1 mouse cellular context compared by ENCODE assay signal in genomic region chr8:84975434-84975833, GRCm38 (mm10).
TF ChIP-seq lines count a peak whose summit lies in the region.

No protein-coding gene starts in this region.

TF ChIP-seq in CH12.LX, 34 proteins besides CTCF, POLR2A, EP300 and RAD21 (continued from another document):
- TF ChIP-seq MYC (IDR thresholded peaks at IDR 0.05; ENCODE audit: low read depth, low read length): peak; percentile 29; the same call in 1 of the 2 replicates
- no peak; the same call in 1 of the 2 replicates for TF ChIP-seq NELFE (IDR thresholded peaks at IDR 0.05; ENCODE audit: low read depth, low read length)
- TF ChIP-seq ETS1 (conservative IDR thresholded peaks at IDR 0.05; ENCODE audit: low read depth, low read length): no peak; the same call in 1 of the 2 replicates
- TF ChIP-seq ZNF384 (IDR thresholded peaks at IDR 0.05; ENCODE audit: low read depth, low read length): peak; percentile 82
- TF ChIP-seq NRF1 (IDR thresholded peaks at IDR 0.05; ENCODE audit: low read depth, low read length): peak; percentile 53; the same call in 1 of the 2 replicates
- no peak for TF ChIP-seq MXI1 (IDR thresholded peaks at IDR 0.05; ENCODE audit: low read depth, low read length)
- TF ChIP-seq POLR2AphosphoS2 (IDR thresholded peaks at IDR 0.05; ENCODE audit: low read depth, low read length): no peak
- TF ChIP-seq MAZ (IDR thresholded peaks at IDR 0.05; ENCODE audit: low read depth, low read length): peak; percentile 73; the same call in 1 of the 2 replicates
- no peak; the same call in 1 of the 2 replicates for TF ChIP-seq TBP (conservative IDR thresholded peaks at IDR 0.05; ENCODE audit: low read depth, low read length)
- TF ChIP-seq TCF12 (IDR thresholded peaks at IDR 0.05; ENCODE audit: low read depth, low read length): peak; percentile 70
- no peak for TF ChIP-seq UBTF (IDR thresholded peaks at IDR 0.05; ENCODE audit: low read depth, low read length)
- no peak for TF ChIP-seq KAT2A (IDR thresholded peaks at IDR 0.05; ENCODE audit: insufficient replicate concordance, low read length)
- peak; percentile 88 for TF ChIP-seq SIN3A (IDR thresholded peaks at IDR 0.05; ENCODE audit: low read length)
- TF ChIP-seq E2F4 (IDR thresholded peaks at IDR 0.05; ENCODE audit: insufficient replicate concordance, low read depth, low read length): no peak
- TF ChIP-seq PAX5 (IDR thresholded peaks at IDR 0.05; ENCODE audit: low read length): no peak
- no peak for TF ChIP-seq JUN (IDR thresholded peaks at IDR 0.05; ENCODE audit: insufficient read depth, low read depth, low read length)
- no peak for TF ChIP-seq RCOR1 (conservative IDR thresholded peaks at IDR 0.05; ENCODE audit: low read depth, low read length)
- no peak; the same call in none of the 2 replicates for TF ChIP-seq HCFC1 (IDR thresholded peaks at IDR 0.05; ENCODE audit: low read depth, low read length)
- peak; percentile 22; the same call in 1 of the 2 replicates for TF ChIP-seq BHLHE40 (IDR thresholded peaks at IDR 0.05; ENCODE audit: low read depth, low read length)
- TF ChIP-seq MEF2A (IDR thresholded peaks at IDR 0.05; ENCODE audit: borderline replicate concordance, low read depth, low read length): peak; percentile 20; the same call in 1 of the 2 replicates
- 0 out of 2 replicates have a peak, but pooled peaks have one; percentile 17 for TF ChIP-seq JUND (conservative IDR thresholded peaks at IDR 0.05; ENCODE audit: low read depth, low read length)
- TF ChIP-seq CHD2 (IDR thresholded peaks at IDR 0.05; ENCODE audit: low read length): no peak; the same call in 1 of the 2 replicates
